Mouse (Mus musculus) adrenal gland, adult 8-10 months (tissue): Measurements from ENCODE around the gene Olfr1301. TPM values are rescaled to one million over a fixed set of nuclear protein-coding genes. Genes with fewer than 3 reads are reported as not detected.

Experiments used
- DNase-seq: peaks from one replicate; pipeline ENCODE4 v3.0.0; 2022
- total RNA-seq, 4 experiments: library from RNA; stranded (reverse); gene quantifications; 2 replicates each; pipeline ENCODE4 v1.2.4; 2022

Olfr1301 gene
- not detected for total RNA-seq

DNA sequence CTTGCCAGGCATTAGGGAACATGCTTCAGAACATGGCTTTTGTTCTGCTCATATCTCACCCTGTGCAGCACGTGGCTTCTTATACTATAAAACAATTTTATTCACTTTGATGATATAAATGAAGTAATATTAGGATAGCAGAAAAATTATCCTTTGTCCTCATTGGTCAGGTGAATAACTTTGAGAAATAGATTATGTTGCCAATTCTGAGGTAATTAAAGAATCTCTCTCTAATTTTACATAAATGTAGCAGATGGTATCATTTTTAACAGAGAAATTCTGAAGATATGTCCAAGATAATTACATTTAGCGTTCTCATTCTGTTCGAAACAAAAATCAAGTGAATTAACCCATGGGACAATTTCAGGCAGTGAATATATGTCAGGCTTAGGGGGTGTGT, at the start of gene Olfr1301:
Gene Olfr1301, plus strand, starts transcription at position 301 of the 400 bp plus-strand sequence.
- no peak for DNase-seq

DNA sequence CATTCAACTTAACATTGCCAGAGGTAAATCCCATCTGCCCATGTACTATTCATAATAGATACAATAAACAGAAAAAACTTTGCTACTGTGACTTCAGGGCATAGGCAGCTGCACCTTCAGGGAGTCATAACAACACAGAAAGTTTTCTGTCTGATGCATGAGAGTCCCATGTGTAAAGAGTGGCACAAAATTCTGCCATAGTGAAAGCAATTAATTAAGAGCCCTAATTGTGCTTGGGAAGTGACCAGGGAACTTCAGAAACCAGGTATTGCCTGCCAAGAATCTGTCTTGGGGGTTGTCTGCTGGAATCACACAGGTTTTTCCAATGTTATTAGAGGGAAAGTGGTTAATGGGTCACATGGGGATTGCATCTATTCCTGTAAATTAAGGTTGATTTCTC, 24.1 kb upstream of the Olfr1301 start:
- no peak for DNase-seq

GRCm38 (mm10) chr2:111777129-111777528, 26.3 kb downstream of the Olfr1301 start, which contains the start of gene Olfr1302:
Gene Olfr1302 (plus strand): TSS chr2:111777429.
- no peak for DNase-seq

Other genes with a start within 250 kb of the Olfr1301 start
- gene Olfr1293-ps, start 225.8 kb upstream of the Olfr1301 start, total RNA-seq: not detected
- gene Olfr1294, start 210.7 kb upstream of the Olfr1301 start, total RNA-seq: not detected
- gene Olfr1295, start 181.3 kb upstream of the Olfr1301 start, total RNA-seq: not detected
- gene Olfr1297, start 124.5 kb upstream of the Olfr1301 start, total RNA-seq: not detected
- not detected for gene Olfr1298, start 101.8 kb upstream of the Olfr1301 start, total RNA-seq
- gene Olfr1299, start 89.6 kb upstream of the Olfr1301 start, total RNA-seq: not detected
- not detected for gene Olfr1302, start 26.4 kb downstream of the Olfr1301 start, total RNA-seq
- gene Olfr1303, start 69.3 kb downstream of the Olfr1301 start, total RNA-seq: not detected
- gene Olfr1305, start 126.1 kb downstream of the Olfr1301 start, total RNA-seq: not detected
- gene Olfr1306, start 165.3 kb downstream of the Olfr1301 start, total RNA-seq: not detected
- not detected for gene Olfr1307, start 198.4 kb downstream of the Olfr1301 start, total RNA-seq
- gene Olfr1308, start 213.9 kb downstream of the Olfr1301 start, total RNA-seq: not detected
- not detected for gene Olfr1309, start 239.3 kb downstream of the Olfr1301 start, total RNA-seq